Mouse (Mus musculus) bone marrow macrophage, adult 2 months (primary cell): ENCODE results near the gene C2cd3.

Experiments used
- CTCF ChIP-seq: IDR thresholded peaks from 2 replicates; pipeline ENCODE4 v1.5.1; 2012; ENCODE audit warnings: low read depth, mild to moderate bottlenecking, low read length, moderate library complexity
- POLR2A ChIP-seq: IDR thresholded peaks from 2 replicates; pipeline ENCODE4 v1.6.1; 2012; ENCODE audit warnings: mild to moderate bottlenecking, low read depth, low read length, borderline replicate concordance

- TF ChIP-seq CTCF (no peak), POLR2A (no peak)
Measured at GRCm38 (mm10) chr7:100508670-100509069, 136.6 kb downstream of the C2cd3 start.
